Mouse (Mus musculus): ENCODE results near the gene Rgs9. TPM values are rescaled to one million over a fixed set of nuclear protein-coding genes. Genes with fewer than 3 reads are reported as not detected.

Gene Rgs9
- total and polyA plus RNA-seq, 3 experiments = 0.55 to 1.4 (median 1.2) TPM

GRCm38 (mm10) chr11:109327952-109328351, 30.0 kb upstream of the Rgs9 start:
- Histone ChIP-seq H3K27me3 (replicated peaks) (peaks cover 2% of the 10 kb centered on the region), H3K36me3 (replicated peaks in 1 of 2; ENCODE audit: control insufficient read depth in 1 of 2, insufficient read depth in 1 of 2, low read length in 1 of 2) (no peaks in the 10 kb centered on the region), H3K9ac (ENCODE audit: insufficient read depth, low read depth) (no peak overlapping the region), H3K4me3 (replicated peaks in 1 of 3; ENCODE audit: low read depth in 2 of 3, low read length in 2 of 3, poor library complexity in 1 of 3) (no peak overlapping the region), H3K9me3 (replicated peaks; ENCODE audit: low read length) (no peaks in the 10 kb centered on the region), H3K4me1 (ENCODE audit: control insufficient read depth in 1 of 2, insufficient read depth in 2 of 2) (peaks cover 10 to 41% of the 10 kb centered on the region in 2 experiments), H3K27ac (ENCODE audit: insufficient read depth, low read depth) (no peak overlapping the region), H3K4me2 (ENCODE audit: insufficient read depth, low read depth, poor library complexity, severe bottlenecking) (no peak overlapping the region), H3K79me2 (replicated peaks; ENCODE audit: control insufficient read depth, extremely low read depth, insufficient read depth, poor library complexity, severe bottlenecking) (no peaks in the 10 kb centered on the region)
- dilution Hi-C loops (cut with MboI; ENCODE audit: extremely low pct_ligation_motif_present, extremely low pct_unique_long_range_greater_than_20kb, low sequenced_read_pairs) (no loop called here), in situ Hi-C loops (cut with MboI; ENCODE audit: low pct_ligation_motif_present, low pct_unique_long_range_greater_than_20kb, low sequenced_read_pairs) (loop anchor here (10.0 kb wide), 1 partner anchor 257 kb away; no protein-coding TSS in a partner anchor)
- no peak for TF ChIP-seq MAFK (IDR thresholded peaks at IDR 0.05; ENCODE audit: insufficient replicate concordance, low read length)
- no peak for TF ChIP-seq TBP (conservative IDR thresholded peaks at IDR 0.05; ENCODE audit: low read depth, low read length)
- no peak for TF ChIP-seq CTCF (conservative IDR thresholded peaks at IDR 0.05 in 1 of 2, IDR thresholded peaks at IDR 0.05 in 1 of 2; ENCODE audit: low read depth in 2 of 2, low read length in 2 of 2)
- no peak for TF ChIP-seq MAZ (IDR thresholded peaks at IDR 0.05; ENCODE audit: low read depth, low read length)
- TF ChIP-seq ZC3H11A (IDR thresholded peaks at IDR 0.05; ENCODE audit: low read depth, low read length) = no peak
- TF ChIP-seq TCF12 (IDR thresholded peaks at IDR 0.05; ENCODE audit: low read depth, low read length) = no peak
- TF ChIP-seq POLR2A (IDR thresholded peaks at IDR 0.05; ENCODE audit: low read depth, low read length) = no peak
- no peak for TF ChIP-seq ZNF384 (IDR thresholded peaks at IDR 0.05; ENCODE audit: low read depth, low read length)
- TF ChIP-seq USF2 (conservative IDR thresholded peaks at IDR 0.05; ENCODE audit: low read depth, low read length) = no peak
- no peak for DNase-seq (ENCODE audit: extremely low read depth)

- Histone ChIP-seq H3K27me3 (replicated peaks) (peaks cover 2% of the 10 kb centered on the region), H3K4me1 (ENCODE audit: control insufficient read depth in 1 of 2, insufficient read depth in 2 of 2) (peaks cover 10 to 41% of the 10 kb centered on the region in 2 experiments), H3K9ac (ENCODE audit: insufficient read depth, low read depth) (no peak overlapping the region), H3K79me2 (replicated peaks; ENCODE audit: control insufficient read depth, extremely low read depth, insufficient read depth, poor library complexity, severe bottlenecking) (no peaks in the 10 kb centered on the region), H3K27ac (ENCODE audit: insufficient read depth, low read depth) (no peak overlapping the region), H3K4me3 (replicated peaks in 1 of 3; ENCODE audit: low read depth in 2 of 3, low read length in 2 of 3, poor library complexity in 1 of 3) (no peak overlapping the region), H3K4me2 (ENCODE audit: insufficient read depth, low read depth, poor library complexity, severe bottlenecking) (no peak overlapping the region), H3K9me3 (replicated peaks; ENCODE audit: low read length) (no peaks in the 10 kb centered on the region), H3K36me3 (replicated peaks in 1 of 2; ENCODE audit: control insufficient read depth in 1 of 2, insufficient read depth in 1 of 2, low read length in 1 of 2) (no peaks in the 10 kb centered on the region)
- DNase-seq (ENCODE audit: extremely low read depth) = no peak
- TF ChIP-seq MAZ (IDR thresholded peaks at IDR 0.05; ENCODE audit: low read depth, low read length) = no peak
- no peak for TF ChIP-seq ZMIZ1 (IDR thresholded peaks at IDR 0.05; ENCODE audit: low read depth, low read length)
- TF ChIP-seq NRF1 (IDR thresholded peaks at IDR 0.05; ENCODE audit: low read depth, low read length) = no peak
- dilution Hi-C loops (cut with MboI; ENCODE audit: extremely low pct_ligation_motif_present, extremely low pct_unique_long_range_greater_than_20kb, low sequenced_read_pairs) = no loop called here
- in situ Hi-C loops (cut with MboI; ENCODE audit: low pct_ligation_motif_present, low pct_unique_long_range_greater_than_20kb, low sequenced_read_pairs) = loop anchor here (10.0 kb wide), 1 partner anchor 257 kb away; no protein-coding TSS in a partner anchor
Observed at GRCm38 (mm10) chr11:109327381-109327780, 29.5 kb upstream of the Rgs9 start.

GRCm38 (mm10) chr11:109326270-109326669, 28.3 kb upstream of the Rgs9 start:
- no peaks in the 10 kb centered on the region for H3K79me2 ChIP-seq (replicated peaks; ENCODE audit: control insufficient read depth, extremely low read depth, insufficient read depth, poor library complexity, severe bottlenecking)
- peaks cover 2% of the 10 kb centered on the region for H3K27me3 ChIP-seq (replicated peaks)
- no peak for DNase-seq (ENCODE audit: extremely low read depth)
- dilution Hi-C loops (cut with MboI; ENCODE audit: extremely low pct_ligation_motif_present, extremely low pct_unique_long_range_greater_than_20kb, low sequenced_read_pairs) = no loop called here
- no peaks in the 10 kb centered on the region for H3K9me3 ChIP-seq (replicated peaks; ENCODE audit: low read length)
- no peak overlapping the region for H3K4me2 ChIP-seq (ENCODE audit: insufficient read depth, low read depth, poor library complexity, severe bottlenecking)
- H3K36me3 ChIP-seq (replicated peaks in 1 of 2; ENCODE audit: control insufficient read depth in 1 of 2, insufficient read depth in 1 of 2, low read length in 1 of 2) = no peaks in the 10 kb centered on the region
- H3K9ac ChIP-seq (ENCODE audit: insufficient read depth, low read depth) = no peak overlapping the region
- H3K4me3 ChIP-seq (replicated peaks in 1 of 3; ENCODE audit: low read depth in 2 of 3, low read length in 2 of 3, poor library complexity in 1 of 3) = no peak overlapping the region
- TF ChIP-seq MAFK (IDR thresholded peaks at IDR 0.05; ENCODE audit: insufficient replicate concordance, low read length) (no peak), BHLHE40 (IDR thresholded peaks at IDR 0.05; ENCODE audit: low read depth, low read length) (no peak), IRF4 (IDR thresholded peaks at IDR 0.05; ENCODE audit: low read depth, low read length) (no peak), NRF1 (IDR thresholded peaks at IDR 0.05; ENCODE audit: low read depth, low read length) (no peak), MEF2A (IDR thresholded peaks at IDR 0.05; ENCODE audit: borderline replicate concordance, low read depth, low read length) (no peak), ZMIZ1 (IDR thresholded peaks at IDR 0.05; ENCODE audit: low read depth, low read length) (no peak), ELF1 (IDR thresholded peaks at IDR 0.05; ENCODE audit: low read depth, low read length) (no peak), CHD1 (IDR thresholded peaks at IDR 0.05; ENCODE audit: low read depth, low read length) (no peak), ZNF384 (IDR thresholded peaks at IDR 0.05; ENCODE audit: low read depth, low read length) (no peak), JUND (conservative IDR thresholded peaks at IDR 0.05; ENCODE audit: low read depth, low read length) (no peak)
- H3K4me1 ChIP-seq (ENCODE audit: control insufficient read depth in 1 of 2, insufficient read depth in 2 of 2) = peaks cover 8 to 34% of the 10 kb centered on the region in 2 experiments
- in situ Hi-C loops (cut with MboI; ENCODE audit: low pct_ligation_motif_present, low pct_unique_long_range_greater_than_20kb, low sequenced_read_pairs) = loop anchor here (10.0 kb wide), 1 partner anchor 259 kb away; no protein-coding TSS in a partner anchor
- no peak overlapping the region for H3K27ac ChIP-seq (ENCODE audit: insufficient read depth, low read depth)

Measured in CH12.LX (cell line).